Mouse (Mus musculus): ENCODE measurements around the gene Thsd1.

- TF ChIP-seq CTCF (IDR thresholded peaks at IDR 0.05; ENCODE audit: control insufficient read depth, insufficient read depth, insufficient replicate concordance, low read depth, low read length) (no peak), POLR2A (IDR thresholded peaks at IDR 0.05; ENCODE audit: control insufficient read depth, low read depth, low read length) (no peak)
Observed at GRCm38 (mm10) chr8:22302896-22303306, 75.8 kb downstream of the Thsd1 start.

Data from testis, adult 2 months (tissue).